Mouse (Mus musculus): ENCODE data around the gene Ang6. TPM values are rescaled to one million over a fixed set of nuclear protein-coding genes. Genes with fewer than 3 reads are reported as not detected.
"Not testable (repeated sequence)": the region's sequence is repeated elsewhere in the genome, so short reads cannot be mapped to it uniquely, and the experiment has no call there.

Ang6 gene
- total RNA-seq (2022) = not detected

GRCm38 (mm10) chr14:44002169-44002568 lies at the start of gene Ang6:
TSS of gene Ang6 (minus strand) at chr14:44002269.
- DNase-seq (ENCODE audit: low spot score) = no peak

GRCm38 (mm10) chr14:44046567-44046966 lies 44.5 kb upstream of the Ang6 start:
- DNase-seq (ENCODE audit: low spot score) = not testable (repeated sequence)

- not testable (repeated sequence) for DNase-seq (ENCODE audit: low spot score)
Measured at GRCm38 (mm10) chr14:44031828-44032227, 29.8 kb upstream of the Ang6 start.

- DNase-seq (ENCODE audit: low spot score) = not testable (repeated sequence)
Measured at GRCm38 (mm10) chr14:44009686-44010085, 7.6 kb upstream of the Ang6 start.

GRCm38 (mm10) chr14:44008021-44008420 lies 6.0 kb upstream of the Ang6 start:
- DNase-seq (ENCODE audit: low spot score) = not testable (repeated sequence)

GRCm38 (mm10) chr14:44001600-44001999 lies 469 bp downstream of the Ang6 start:
- DNase-seq (ENCODE audit: low spot score) = no peak

- not testable (repeated sequence) for DNase-seq (ENCODE audit: low spot score)
Measured at GRCm38 (mm10) chr14:43998455-43999000, 3.5 kb downstream of the Ang6 start.

- DNase-seq (ENCODE audit: low spot score) = peak; percentile 66
Measured at GRCm38 (mm10) chr14:43987404-43987803, 14.7 kb downstream of the Ang6 start.

GRCm38 (mm10) chr14:43986147-43986546 lies 15.9 kb downstream of the Ang6 start:
- no peak for DNase-seq (ENCODE audit: low spot score)

GRCm38 (mm10) chr14:43983897-43984296 lies 18.2 kb downstream of the Ang6 start:
- DNase-seq (ENCODE audit: low spot score) = peak; percentile 14

- DNase-seq (ENCODE audit: low spot score) = no peak
Measured at GRCm38 (mm10) chr14:43983454-43983853, 18.6 kb downstream of the Ang6 start.

GRCm38 (mm10) chr14:43956769-43957168 lies 45.3 kb downstream of the Ang6 start, which contains the start of gene Ang5:
TSS of gene Ang5 (plus strand) at chr14:43957069.
- not testable (repeated sequence) for DNase-seq (ENCODE audit: low spot score)

- not testable (repeated sequence) for DNase-seq (ENCODE audit: low spot score)
Measured at GRCm38 (mm10) chr14:43955074-43955473, 47.0 kb downstream of the Ang6 start.

GRCm38 (mm10) chr14:43953382-43953781 lies 48.7 kb downstream of the Ang6 start:
- not testable (repeated sequence) for DNase-seq (ENCODE audit: low spot score)

Other genes with a start within 250 kb of the Ang6 start
- gene Gm8180, start 217.5 kb downstream of the Ang6 start, total RNA-seq (2022) = not detected
- gene Ear1, start 126.8 kb downstream of the Ang6 start, total RNA-seq (2022) = under 1 TPM in 1 of 4 experiments, not detected in 3; 0.55 TPM
- not detected for gene Ear10, start 78.7 kb downstream of the Ang6 start, total RNA-seq (2022)
- 1 to 10 TPM; 2.6 to 5.3 (median 4.2) TPM for gene Gm8113, start 76.9 kb downstream of the Ang6 start, total RNA-seq (2022)
- gene Ang5, start 45.2 kb downstream of the Ang6 start, total RNA-seq (2022) = not detected
- gene Ear2, start 100.4 kb upstream of the Ang6 start, total RNA-seq (2022) = 1 to 10 TPM in 1 of 4 experiments, under 1 TPM in 2, not detected in 1; 0.52 to 1.8 (median 0.53) TPM
- not detected for gene Gm3327, start 121.6 kb upstream of the Ang6 start, total RNA-seq (2022)
- not detected for gene Gm8212, start 195.4 kb upstream of the Ang6 start, total RNA-seq (2022)
- not detected for gene 4930503E14Rik, start 211.0 kb upstream of the Ang6 start, total RNA-seq (2022)

Data from heart, adult 8-10 months (tissue).